Mouse (Mus musculus): ENCODE results near the gene Anxa5. TPM values are rescaled to one million over a fixed set of nuclear protein-coding genes. Genes with fewer than 3 reads are reported as not detected.

The Anxa5 gene
- total and polyA plus RNA-seq, 3 experiments = 40.7 to 111 TPM; not detected in 1

DNA sequence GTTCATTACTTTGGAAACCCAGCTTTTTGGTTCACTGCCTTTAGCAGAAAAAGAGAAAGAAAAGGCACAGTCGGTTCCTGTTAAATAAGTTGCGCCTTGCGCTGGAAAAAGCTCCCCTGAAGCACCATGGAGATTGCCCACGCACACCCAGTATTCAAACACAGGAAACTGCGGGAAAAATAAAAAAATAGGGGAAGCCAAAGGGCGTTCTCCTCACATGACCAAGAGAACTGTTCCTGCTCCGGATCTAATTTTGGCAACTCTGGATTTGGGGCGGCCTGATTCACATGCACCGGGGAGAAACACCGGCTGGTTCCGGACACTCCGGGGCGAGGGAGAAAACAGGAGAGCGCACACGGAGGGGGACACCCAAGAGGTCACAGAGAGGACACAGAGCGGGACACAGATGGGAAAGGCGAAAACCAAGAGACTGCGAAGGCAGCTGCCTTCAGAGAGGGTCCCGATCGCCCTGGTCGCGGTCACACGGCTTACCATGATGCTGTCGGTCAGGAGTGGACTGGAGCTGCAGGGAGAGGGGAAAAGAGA lies 683 bp downstream of the Anxa5 start:
- H3K9me3 ChIP-seq (replicated peaks; ENCODE audit: insufficient read depth, low read length) = no peaks in the 10 kb centered on the region
- no peak; the same call in 1 of the 2 replicates for TF ChIP-seq RCOR1 (IDR thresholded peaks at IDR 0.05; ENCODE audit: low read depth, low read length)
- TF ChIP-seq SIN3A (IDR thresholded peaks at IDR 0.05; ENCODE audit: low read length) = peak; percentile 44
- 0 out of 4 replicates have a peak, but pooled peaks of 1 of the 2 experiments have one; percentile 39 for TF ChIP-seq USF2 (IDR thresholded peaks at IDR 0.05; ENCODE audit: borderline replicate concordance in 1 of 2, insufficient read depth in 1 of 2, low read depth in 1 of 2, low read length in 2 of 2)
- TF ChIP-seq SMC3 (IDR thresholded peaks at IDR 0.05; ENCODE audit: low read depth, low read length) = no peak
- TF ChIP-seq GABPA (IDR thresholded peaks at IDR 0.05; ENCODE audit: low read depth, low read length) = no peak
- no peak for TF ChIP-seq CTCF (IDR thresholded peaks at IDR 0.05 in 2 of 3, conservative IDR thresholded peaks at IDR 0.05 in 1 of 3; ENCODE audit: control insufficient read depth in 1 of 3, insufficient read depth in 1 of 3, low read depth in 2 of 3, low read length in 3 of 3, poor library complexity in 1 of 3, severe bottlenecking in 1 of 3)
- TF ChIP-seq HCFC1 (IDR thresholded peaks at IDR 0.05; ENCODE audit: low read depth, low read length) = no peak
- TF ChIP-seq POLR2A (IDR thresholded peaks at IDR 0.05; ENCODE audit: control insufficient read depth in 1 of 2, insufficient read depth in 1 of 2, low read depth in 1 of 2, low read length in 2 of 2, poor library complexity in 1 of 2) = no peak
- TF ChIP-seq EP300 (IDR thresholded peaks at IDR 0.05; ENCODE audit: low read depth in 1 of 2, low read length in 2 of 2) = peak; percentile 12 to 37; a peak in 3 of 4 replicates
- no peak for TF ChIP-seq CHD2 (IDR thresholded peaks at IDR 0.05; ENCODE audit: low read length)
- no peak for TF ChIP-seq ZMIZ1 (IDR thresholded peaks at IDR 0.05; ENCODE audit: low read depth, low read length)
- TF ChIP-seq MYC (IDR thresholded peaks at IDR 0.05; ENCODE audit: low read depth, low read length) = 0 out of 2 replicates have a peak, but pooled peaks have one; percentile 13
- peak; percentile 61 for TF ChIP-seq ETS1 (IDR thresholded peaks at IDR 0.05; ENCODE audit: low read depth, low read length)
- TF ChIP-seq MXI1 (IDR thresholded peaks at IDR 0.05; ENCODE audit: low read depth, low read length) = peak; percentile 57
- TF ChIP-seq NRF1 (IDR thresholded peaks at IDR 0.05; ENCODE audit: insufficient read depth, low read depth, low read length, poor library complexity, severe bottlenecking) = peak; percentile 47; the same call in 1 of the 2 replicates
- TF ChIP-seq BHLHE40 (IDR thresholded peaks at IDR 0.05; ENCODE audit: borderline replicate concordance, low read depth, low read length) = peak; percentile 86
- 0 out of 2 replicates have a peak, but pooled peaks have one; percentile 0 for TF ChIP-seq TBP (IDR thresholded peaks at IDR 0.05; ENCODE audit: low read depth, low read length)
- no peak for TF ChIP-seq CHD1 (IDR thresholded peaks at IDR 0.05; ENCODE audit: low read depth, low read length)
- peak; percentile 41; the same call in 1 of the 2 replicates for TF ChIP-seq ELF1 (IDR thresholded peaks at IDR 0.05; ENCODE audit: low read depth, low read length)
- TF ChIP-seq E2F4 (IDR thresholded peaks at IDR 0.05; ENCODE audit: borderline replicate concordance, low read depth, low read length) = no peak
- no peak for TF ChIP-seq MYB (IDR thresholded peaks at IDR 0.05; ENCODE audit: low read depth, low read length)
- peak; percentile 84 for TF ChIP-seq USF1 (IDR thresholded peaks at IDR 0.05; ENCODE audit: low read depth, low read length)
- peak; percentile 82 for TF ChIP-seq ZNF384 (IDR thresholded peaks at IDR 0.05; ENCODE audit: low read depth, low read length)
- TF ChIP-seq NELFE (IDR thresholded peaks at IDR 0.05; ENCODE audit: low read depth, low read length) = 0 out of 2 replicates have a peak, but pooled peaks have one; percentile 0
- TF ChIP-seq MAX (IDR thresholded peaks at IDR 0.05; ENCODE audit: low read length) = no peak
- peak overlapping the region; percentile 74 to 97 for H3K4me3 ChIP-seq (ENCODE audit: control insufficient read depth in 1 of 2, insufficient read depth in 1 of 2, low read depth in 2 of 2, low read length in 2 of 2)
- peaks cover 0 to 17% of the 10 kb centered on the region in 2 experiments; a peak in 2 of 4 replicates for H3K36me3 ChIP-seq (ENCODE audit: control insufficient read depth in 1 of 2, insufficient read depth in 2 of 2, low read length in 2 of 2)
- H3K27me3 ChIP-seq (ENCODE audit: control insufficient read depth in 1 of 2, insufficient read depth in 2 of 2, low read length in 2 of 2) = no peaks in the 10 kb centered on the region
- peak; percentile 72 for DNase-seq (ENCODE audit: low read depth, low spot score)
- peak overlapping the region; percentile 69 for H3K9ac ChIP-seq (ENCODE audit: control insufficient read depth, low read depth, low read length, poor library complexity, severe bottlenecking)
- peaks cover 7 to 15% of the 10 kb centered on the region in 2 experiments for H3K4me1 ChIP-seq (ENCODE audit: control insufficient read depth in 1 of 2, insufficient read depth in 2 of 2, low read length in 2 of 2)
- H3K79me2 ChIP-seq (ENCODE audit: control insufficient read depth, insufficient read depth, low read length, poor library complexity) = no peaks in the 10 kb centered on the region; the same call in 1 of the 2 replicates
- peak overlapping the region; percentile 54 for H3K27ac ChIP-seq (ENCODE audit: control insufficient read depth, low read depth, low read length)
